Mouse (Mus musculus) ovary, postnatal 14 days (tissue): Measurements from ENCODE around the gene Rnf145.

Source experiments
- DNase-seq: peaks from one replicate; pipeline ENCODE4 v3.0.0; 2022; ENCODE audit warnings: low spot score

Rnf145 gene

GRCm38 (mm10) chr11:44510371-44510770 lies 8.4 kb upstream of the Rnf145 start:
- no peak for DNase-seq

GRCm38 (mm10) chr11:44512044-44513025 lies 6.4 kb upstream of the Rnf145 start:
- no peak for DNase-seq

- DNase-seq: no peak
Observed at GRCm38 (mm10) chr11:44513026-44513422, 5.7 kb upstream of the Rnf145 start.

GRCm38 (mm10) chr11:44514666-44515065 lies 4.1 kb upstream of the Rnf145 start:
- DNase-seq: no peak

GRCm38 (mm10) chr11:44516362-44516761 lies 2.4 kb upstream of the Rnf145 start:
- no peak for DNase-seq

GRCm38 (mm10) chr11:44517561-44518280 lies 1.0 kb upstream of the Rnf145 start:
- DNase-seq: no peak

- no peak for DNase-seq
Observed at GRCm38 (mm10) chr11:44519096-44519949, 559 bp downstream of the Rnf145 start.

- DNase-seq: peak; percentile 49
Observed at GRCm38 (mm10) chr11:44519950-44520761, 1.4 kb downstream of the Rnf145 start.

- DNase-seq: no peak
Observed at GRCm38 (mm10) chr11:44522594-44522993, 3.8 kb downstream of the Rnf145 start.

- DNase-seq: no peak
Observed at GRCm38 (mm10) chr11:44525765-44526164, 7.0 kb downstream of the Rnf145 start.

- no peak for DNase-seq
Observed at GRCm38 (mm10) chr11:44526654-44527263, 8.0 kb downstream of the Rnf145 start.

- DNase-seq: no peak
Observed at GRCm38 (mm10) chr11:44528560-44529199, 9.9 kb downstream of the Rnf145 start.

- DNase-seq: no peak
Observed at GRCm38 (mm10) chr11:44529200-44529599, 10.4 kb downstream of the Rnf145 start.

- DNase-seq: no peak
Observed at GRCm38 (mm10) chr11:44529716-44530115, 11.0 kb downstream of the Rnf145 start.

- DNase-seq: no peak
Observed at GRCm38 (mm10) chr11:44530382-44530781, 11.6 kb downstream of the Rnf145 start.

- DNase-seq: no peak
Observed at GRCm38 (mm10) chr11:44530867-44531266, 12.1 kb downstream of the Rnf145 start.

- no peak for DNase-seq
Observed at GRCm38 (mm10) chr11:44531617-44532016, 12.9 kb downstream of the Rnf145 start.

- DNase-seq: no peak
Observed at GRCm38 (mm10) chr11:44532846-44533781, 14.3 kb downstream of the Rnf145 start.
